ENCODE assay signal across 25 mouse cellular contexts in the genomic region with DNA sequence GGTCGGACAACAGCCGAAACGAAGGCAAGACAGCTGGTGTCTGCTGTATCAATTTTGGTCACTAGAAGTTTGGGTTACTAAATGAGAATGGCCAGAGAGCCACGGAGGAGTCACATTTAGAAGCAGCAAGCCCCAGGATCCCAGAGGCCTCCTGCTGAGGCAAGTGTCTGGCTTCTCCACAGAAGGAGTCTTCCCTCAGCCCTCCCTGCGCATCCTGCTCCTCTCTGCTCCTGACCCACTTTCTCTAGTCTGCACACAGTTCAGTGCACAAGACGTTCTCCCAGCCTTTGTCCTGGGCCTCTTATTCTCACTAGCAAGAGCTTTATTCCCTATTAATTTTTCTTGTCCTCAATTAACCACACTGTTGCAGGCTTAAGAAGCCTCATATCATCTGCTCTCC.
A peak's percentile ranks its signal among the peaks of the same experiment; 100 is the strongest.
DNase-seq lines count a peak whose midpoint lies in the region; ATAC-seq and TF ChIP-seq lines count a peak whose summit lies in the region.
"Had no signal": no experiment of that assay in that cellular context is flagged by ENCODE, and none has a peak within 500 bp of the region (broad histone marks: within the 10 kb centered on the region; RNA-seq: fewer than 3 reads in every experiment).

No protein-coding gene starts in this region.

- DNase-seq in hindbrain, postnatal 0 days (ENCODE audit: low spot score), result no peak
- DNase-seq in brain, adult 2 months (ENCODE audit: low read depth, low spot score), result peak; percentile 68
- peak; percentile 20 for DNase-seq in cerebellum, adult 8-10 months
- peak; percentile 26 to 32 for DNase-seq in cerebellum, postnatal 36 days
- DNase-seq in left cerebral cortex, postnatal 25 days (ENCODE audit: low spot score in 2 of 2), result no peak
- no peak for DNase-seq in lung, postnatal 25 days (ENCODE audit: low spot score)
- DNase-seq: adrenal gland, adult 2 months; B cell, adult 2 months; kidney, adult 2 months; liver; right cerebral cortex, adult 18-20 months; thymus, adult 18-20 months; thymus, postnatal 36 days had no signal

- no peak overlapping the region for H3K4me2 ChIP-seq in hindbrain, embryonic 13.5 days
- no peak overlapping the region for H3K4me2 ChIP-seq in hindbrain, postnatal 0 days (ENCODE audit: low read depth, low read length)
- H3K4me2 ChIP-seq: embryonic facial prominence, embryonic 12.5 days; liver, embryonic 15.5 days; lung, embryonic 15.5 days; stomach, embryonic 15.5 days had no signal

- peak overlapping the region; percentile 30; the same call in 1 of the 2 replicates for H3K27ac ChIP-seq in hindbrain, embryonic 13.5 days
- no peak overlapping the region for H3K27ac ChIP-seq in hindbrain, postnatal 0 days
- H3K27ac ChIP-seq: embryonic facial prominence, embryonic 12.5 days; heart, embryonic 10.5 days; kidney, postnatal 0 days; limb, embryonic 10.5 days; liver, embryonic 15.5 days; macrophage; stomach, embryonic 15.5 days had no signal

- H3K27me3 ChIP-seq in hindbrain, embryonic 13.5 days, result no peaks in the 10 kb centered on the region
- H3K27me3 ChIP-seq in hindbrain, postnatal 0 days (ENCODE audit: insufficient read depth, low read length), result no peaks in the 10 kb centered on the region
- H3K27me3 ChIP-seq: CH12.LX; embryonic facial prominence, embryonic 12.5 days; liver, embryonic 15.5 days; lung, embryonic 15.5 days; Patski; stomach, embryonic 15.5 days had no signal

- no peaks in the 10 kb centered on the region for H3K36me3 ChIP-seq in hindbrain, embryonic 13.5 days
- no peaks in the 10 kb centered on the region for H3K36me3 ChIP-seq in hindbrain, postnatal 0 days (ENCODE audit: insufficient read depth, low read length)
- H3K36me3 ChIP-seq: embryonic facial prominence, embryonic 12.5 days; G1E; heart, embryonic 10.5 days; limb, embryonic 10.5 days; liver, embryonic 15.5 days; lung, embryonic 15.5 days; stomach, embryonic 15.5 days had no signal

- no peak for TF ChIP-seq CTCF in hindbrain, postnatal 0 days (IDR thresholded peaks at IDR 0.05; ENCODE audit: low read depth)

- no peaks in the 10 kb centered on the region for H3K9me3 ChIP-seq in hindbrain, embryonic 13.5 days
- H3K9me3 ChIP-seq in hindbrain, postnatal 0 days (ENCODE audit: low read length), result no peaks in the 10 kb centered on the region
- H3K9me3 ChIP-seq: embryonic facial prominence, embryonic 12.5 days; G1E; heart, embryonic 10.5 days; limb, embryonic 10.5 days; liver, embryonic 15.5 days; lung, embryonic 15.5 days; stomach, embryonic 15.5 days had no signal

- no peak overlapping the region for H3K9ac ChIP-seq in hindbrain, embryonic 13.5 days
- no peak overlapping the region for H3K9ac ChIP-seq in hindbrain, postnatal 0 days (replicated peaks; ENCODE audit: low read length)
- H3K9ac ChIP-seq: embryonic facial prominence, embryonic 12.5 days; liver, embryonic 15.5 days; lung, embryonic 15.5 days; stomach, embryonic 15.5 days had no signal

- ATAC-seq in hindbrain, embryonic 13.5 days (ENCODE audit: low FRiP score), result no peak
- no peak for ATAC-seq in hindbrain, postnatal 0 days
- ATAC-seq: Patski had no signal

- no peak overlapping the region for H3K4me3 ChIP-seq in hindbrain, embryonic 13.5 days
- no peak overlapping the region for H3K4me3 ChIP-seq in hindbrain, postnatal 0 days (ENCODE audit: low read length)
- H3K4me3 ChIP-seq: embryonic facial prominence, embryonic 12.5 days; heart, embryonic 10.5 days; limb, embryonic 10.5 days; liver, embryonic 15.5 days; lung, embryonic 15.5 days; stomach, embryonic 15.5 days had no signal

- WGBS in hindbrain, embryonic 13.5 days, result 63% methylated on average over 6 of the region's 6 CpGs
- WGBS in hindbrain, postnatal 0 days, result 64% methylated on average over 6 of the region's 6 CpGs

- H3K4me1 ChIP-seq in hindbrain, embryonic 13.5 days (replicated peaks), result peaks cover 30% of the 10 kb centered on the region
- peaks cover 6% of the 10 kb centered on the region; the same call in 1 of the 2 replicates for H3K4me1 ChIP-seq in hindbrain, postnatal 0 days (ENCODE audit: insufficient read depth, low read length)

- intact Hi-C loops in left cerebral cortex, postnatal 25 days (cut with DNase I), result no loop called here

Comparison
In these comparisons a context has a peak if more than half of its experiments do, and no peak if none do; other contexts are left out.
1. DNase-seq: peak in brain, adult 2 months (single experiment), cerebellum, adult 8-10 months (single experiment) and cerebellum, postnatal 36 days (2 of 2); none in hindbrain, postnatal 0 days (single experiment), left cerebral cortex, postnatal 25 days (0 of 2) and lung, postnatal 25 days (single experiment).